Mouse (Mus musculus): Measurements from ENCODE around the gene Urb1. TPM values are rescaled to one million over a fixed set of nuclear protein-coding genes. Genes with fewer than 3 reads are reported as not detected.

Gene Urb1
- polyA plus RNA-seq (2012): 10.5 and 11.8 TPM in 2 replicates

DNA sequence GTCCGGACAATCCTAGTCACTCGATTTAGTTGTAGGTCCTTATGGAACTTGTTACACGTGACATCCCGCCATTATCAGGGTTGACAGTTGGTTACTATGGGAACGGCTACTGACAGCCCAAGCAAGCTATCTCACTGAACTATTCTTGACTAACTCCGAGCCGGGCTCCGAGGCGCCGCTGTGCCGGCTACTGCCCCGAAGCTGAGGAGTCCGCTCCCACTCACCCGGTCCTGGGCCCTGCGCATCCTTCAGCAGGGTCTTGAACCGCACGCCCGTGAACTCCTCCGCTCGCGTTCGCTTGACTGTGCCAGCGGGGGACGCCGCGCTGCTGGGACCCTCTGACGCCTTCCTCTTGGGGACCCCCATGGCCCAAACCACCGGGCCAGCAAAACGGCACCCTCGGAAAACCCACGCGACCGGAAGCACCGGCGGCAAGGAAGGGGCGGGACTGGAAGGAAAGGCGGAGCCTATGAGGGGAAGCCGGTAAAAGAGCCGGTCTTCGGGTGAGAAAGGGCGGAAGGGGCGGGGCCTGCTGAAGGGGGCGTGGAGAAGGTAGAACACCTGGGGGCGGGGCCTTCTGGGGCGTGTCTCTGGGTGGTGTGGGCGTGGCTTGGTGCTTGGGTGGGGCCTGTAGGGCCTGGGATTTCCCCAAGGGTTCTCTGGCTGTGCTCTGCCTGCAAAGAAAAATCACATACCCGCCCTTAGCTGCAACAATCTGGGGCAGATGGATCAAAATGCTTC lies at the start of gene Urb1:
Gene Urb1, minus strand, starts transcription at position 439 of the 741 bp plus-strand sequence.
- no peak for TF ChIP-seq GATA1 (IDR thresholded peaks at IDR 0.05; ENCODE audit: low read length)

DNA sequence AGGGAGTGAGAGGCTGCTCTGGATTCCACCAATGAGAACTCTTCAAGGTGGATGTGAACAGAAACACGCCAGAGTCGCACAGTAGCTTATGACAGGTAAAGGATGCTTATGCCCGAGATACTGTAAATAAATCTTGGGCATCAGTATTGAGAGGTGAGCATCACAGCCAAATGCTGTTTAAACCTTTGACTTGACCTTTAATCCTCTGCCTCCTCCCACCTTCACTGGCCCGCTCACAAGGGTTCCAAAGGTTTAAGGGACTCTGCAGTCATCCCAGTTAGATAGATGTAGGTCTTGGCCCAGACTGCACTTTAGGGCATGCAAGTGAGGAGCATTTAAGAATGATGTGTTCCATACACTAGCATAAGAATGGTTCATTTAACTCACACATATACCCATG lies 48.0 kb upstream of the Urb1 start:
- TF ChIP-seq GATA1 (IDR thresholded peaks at IDR 0.05; ENCODE audit: low read length): no peak

DNA sequence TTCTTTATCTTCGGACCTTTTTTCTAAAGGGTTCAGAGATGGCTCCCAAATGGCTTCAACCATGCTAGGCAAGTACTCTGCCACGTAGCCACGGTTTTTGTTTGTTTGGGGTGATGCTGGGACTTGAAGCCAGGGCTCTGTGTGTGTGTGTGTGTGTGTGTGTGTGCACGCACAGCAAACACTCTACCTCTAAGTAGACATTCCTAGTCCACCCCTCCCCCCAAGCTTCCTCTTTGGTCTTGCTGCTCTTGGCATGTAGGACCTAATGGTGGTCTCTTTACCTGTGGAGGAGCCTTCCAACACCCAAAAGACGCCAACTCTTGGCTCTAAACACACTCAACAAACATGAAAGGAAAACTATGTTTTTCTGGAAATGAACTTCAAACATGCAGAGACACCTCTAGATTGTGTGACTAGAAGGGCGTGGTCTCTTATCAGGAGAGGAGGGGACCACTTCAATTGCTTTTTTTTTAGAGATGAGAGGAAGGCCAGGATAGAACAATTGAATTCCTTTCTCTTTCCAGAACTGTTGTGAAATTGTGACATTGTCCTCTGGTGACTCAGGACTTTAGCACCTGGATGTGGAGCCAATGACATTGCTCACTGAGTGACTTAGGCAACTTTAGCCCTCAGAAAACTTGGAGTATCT lies 46.5 kb upstream of the Urb1 start:
- no peak for TF ChIP-seq GATA1 (IDR thresholded peaks at IDR 0.05; ENCODE audit: low read length)

DNA sequence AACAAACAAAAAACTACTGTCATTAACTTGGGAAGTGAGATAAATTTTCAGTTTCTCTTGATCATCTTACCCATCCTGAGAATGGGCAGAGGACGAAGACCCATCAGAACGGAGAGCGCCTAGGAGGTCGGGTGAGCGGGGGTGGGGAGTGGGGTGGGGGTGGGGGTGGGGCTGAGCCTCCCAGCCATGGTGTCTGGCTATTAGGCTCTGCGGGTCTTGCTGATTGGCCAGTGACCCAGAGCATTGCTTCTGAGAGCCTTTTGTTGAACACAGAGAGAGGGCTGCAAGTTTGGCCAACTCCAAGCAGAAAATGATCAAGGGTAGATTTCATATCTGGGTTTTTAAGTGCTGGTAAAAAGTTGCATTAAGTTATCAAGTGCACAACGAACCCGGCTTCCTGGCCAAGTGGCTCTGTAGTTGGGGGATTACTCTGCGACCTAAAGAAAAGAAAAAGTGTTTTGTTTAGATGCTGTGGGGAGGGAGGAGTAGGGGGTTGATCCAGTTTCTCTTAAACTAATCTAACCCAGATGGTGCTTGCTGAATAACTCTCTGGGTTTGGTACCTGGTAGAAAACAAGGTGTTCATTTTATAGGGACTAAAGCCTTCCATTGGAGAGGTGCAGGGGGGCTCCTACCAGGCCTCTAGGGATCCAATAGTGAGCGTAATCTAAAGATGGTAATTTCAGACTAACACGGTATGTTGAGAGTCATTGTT lies 41.6 kb upstream of the Urb1 start:
- no peak for TF ChIP-seq GATA1 (IDR thresholded peaks at IDR 0.05; ENCODE audit: low read length)

DNA sequence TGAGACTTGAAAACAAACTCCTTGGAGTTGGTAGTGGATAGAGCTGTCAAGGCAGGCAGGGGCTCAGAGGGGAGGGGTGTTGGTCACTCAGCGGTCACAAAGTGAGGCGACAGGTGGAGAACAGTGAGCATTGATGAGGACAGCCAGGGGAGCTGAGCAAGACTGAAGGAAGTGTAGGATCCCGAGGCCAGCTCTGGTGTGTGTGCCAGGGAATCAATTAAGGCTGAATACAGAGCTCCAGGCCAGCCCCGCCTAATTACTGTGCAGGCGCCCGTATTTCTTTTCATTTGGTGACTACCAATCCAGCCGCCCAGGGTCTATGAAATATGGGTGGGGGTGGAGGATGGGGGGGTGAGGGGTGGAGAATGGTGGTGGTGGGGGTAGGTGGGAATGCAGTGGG lies 40.7 kb upstream of the Urb1 start:
- TF ChIP-seq GATA1 (IDR thresholded peaks at IDR 0.05; ENCODE audit: low read length): no peak

DNA sequence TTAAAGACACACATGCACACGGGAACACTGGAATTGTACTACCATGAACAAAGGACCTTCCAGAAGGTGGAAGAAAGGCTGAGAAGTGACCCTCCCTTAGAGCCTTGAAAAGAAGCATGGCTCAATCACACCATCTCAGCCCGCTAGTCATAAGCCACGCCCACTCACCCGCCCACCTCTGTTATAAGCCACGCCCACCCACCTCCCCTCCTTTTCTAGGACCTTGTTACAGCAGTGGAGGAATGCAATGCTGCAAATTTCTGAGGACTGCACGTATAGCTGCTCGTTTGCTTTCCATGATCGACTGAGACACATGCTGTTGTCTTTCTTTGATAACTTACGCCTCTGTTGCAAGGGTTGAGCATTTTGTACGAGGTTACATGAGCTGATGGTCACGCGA lies 39.0 kb upstream of the Urb1 start:
- no peak for TF ChIP-seq GATA1 (IDR thresholded peaks at IDR 0.05; ENCODE audit: low read length)

DNA sequence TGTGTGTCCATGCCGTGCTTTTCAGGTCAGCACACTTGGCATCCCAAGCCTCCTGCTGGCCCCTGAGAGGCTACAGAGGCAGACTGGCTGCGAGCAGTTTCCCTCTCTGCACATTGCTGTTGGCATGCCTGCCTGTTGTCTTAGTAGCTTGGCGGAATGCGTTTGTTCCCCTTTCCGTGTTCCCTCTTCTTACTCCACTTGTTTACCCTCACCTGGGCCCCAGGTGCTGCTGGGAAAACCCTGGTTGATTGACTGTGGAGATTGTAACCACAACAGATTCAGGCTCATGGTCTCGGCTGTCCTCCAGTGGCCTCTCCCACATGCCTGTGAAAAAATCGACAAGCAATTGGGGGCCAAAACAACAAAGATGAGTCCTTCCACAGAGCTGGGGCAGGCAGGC lies 38.5 kb upstream of the Urb1 start:
- no peak for TF ChIP-seq GATA1 (IDR thresholded peaks at IDR 0.05; ENCODE audit: low read length)

DNA sequence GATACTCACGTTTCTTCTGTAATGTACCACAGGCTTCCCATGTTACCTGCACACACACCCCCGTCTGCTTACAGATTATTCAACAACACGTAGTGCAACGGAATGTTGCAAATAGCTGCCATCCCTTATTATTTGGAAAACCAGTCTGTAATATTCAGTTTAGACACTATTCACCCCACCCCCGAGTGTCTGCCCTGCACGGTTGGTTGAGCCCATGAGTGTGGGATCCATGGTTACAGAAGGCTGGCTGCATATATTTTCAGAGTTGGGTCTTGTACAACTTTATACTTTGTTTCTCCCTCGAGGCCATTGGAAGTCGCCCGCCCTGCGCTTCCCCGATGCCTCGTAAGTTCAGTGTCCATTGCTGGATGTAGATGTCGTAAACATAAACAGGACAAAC lies 35.4 kb upstream of the Urb1 start:
- no peak for TF ChIP-seq GATA1 (IDR thresholded peaks at IDR 0.05; ENCODE audit: low read length)

DNA sequence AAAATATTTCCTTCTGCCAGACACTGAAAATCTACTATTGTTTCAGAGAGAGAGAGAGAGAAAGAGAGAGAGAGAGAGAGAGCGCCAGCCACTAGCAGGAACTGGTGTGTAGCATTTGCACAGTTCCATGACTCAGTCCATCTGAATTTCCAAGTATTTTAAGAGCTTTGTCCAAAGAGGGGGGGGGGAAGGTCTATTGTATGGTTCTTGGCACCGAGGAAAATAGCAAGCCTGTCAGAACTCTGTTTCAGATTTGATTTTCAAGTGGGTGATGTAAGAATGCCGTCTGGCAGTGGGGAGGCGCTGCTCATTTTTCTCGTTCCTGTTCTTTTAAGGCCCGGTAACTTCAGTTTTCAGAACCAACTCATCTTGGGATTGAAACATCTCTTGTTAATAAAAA lies 34.8 kb upstream of the Urb1 start:
- no peak for TF ChIP-seq GATA1 (IDR thresholded peaks at IDR 0.05; ENCODE audit: low read length)

DNA sequence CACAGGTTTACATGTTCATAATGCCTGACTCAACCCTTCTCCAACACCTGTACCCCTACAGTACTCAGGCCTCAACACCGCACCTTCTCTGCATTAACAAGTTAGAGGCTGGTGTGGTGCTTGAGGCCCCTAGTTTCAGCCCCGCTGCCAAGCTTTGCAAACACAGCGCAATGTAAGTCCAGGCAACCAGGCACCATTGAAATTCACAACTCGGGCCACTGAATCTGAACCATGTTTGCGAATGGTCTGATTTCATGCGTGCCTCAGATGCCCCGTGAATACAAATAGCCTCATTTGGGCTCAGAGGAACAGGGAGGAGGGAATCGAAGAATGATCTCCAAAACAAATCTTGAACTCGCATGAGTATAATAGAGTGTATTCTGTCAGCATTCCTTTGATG lies 32.0 kb upstream of the Urb1 start:
- no peak for TF ChIP-seq GATA1 (IDR thresholded peaks at IDR 0.05; ENCODE audit: low read length)

DNA sequence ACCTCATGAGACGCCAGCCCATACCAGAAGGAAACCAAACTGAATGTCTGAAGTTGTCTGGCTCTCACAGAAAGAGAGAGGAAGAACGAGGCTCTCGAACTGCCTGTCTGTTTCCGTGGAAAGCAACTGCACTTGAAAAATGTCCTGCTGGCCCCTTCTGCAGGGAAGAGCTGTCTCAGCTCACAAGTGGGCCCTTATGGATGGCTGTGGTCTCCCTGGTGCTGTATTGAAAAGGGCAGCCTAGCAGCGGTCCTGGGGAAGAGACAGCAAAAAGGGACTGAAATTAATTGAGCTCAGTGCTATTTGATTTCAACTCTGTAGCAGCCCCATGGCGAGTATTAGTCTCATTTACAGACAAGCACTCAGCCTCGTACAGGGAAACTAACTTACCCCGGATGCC lies 27.2 kb upstream of the Urb1 start:
- no peak for TF ChIP-seq GATA1 (IDR thresholded peaks at IDR 0.05; ENCODE audit: low read length)

DNA sequence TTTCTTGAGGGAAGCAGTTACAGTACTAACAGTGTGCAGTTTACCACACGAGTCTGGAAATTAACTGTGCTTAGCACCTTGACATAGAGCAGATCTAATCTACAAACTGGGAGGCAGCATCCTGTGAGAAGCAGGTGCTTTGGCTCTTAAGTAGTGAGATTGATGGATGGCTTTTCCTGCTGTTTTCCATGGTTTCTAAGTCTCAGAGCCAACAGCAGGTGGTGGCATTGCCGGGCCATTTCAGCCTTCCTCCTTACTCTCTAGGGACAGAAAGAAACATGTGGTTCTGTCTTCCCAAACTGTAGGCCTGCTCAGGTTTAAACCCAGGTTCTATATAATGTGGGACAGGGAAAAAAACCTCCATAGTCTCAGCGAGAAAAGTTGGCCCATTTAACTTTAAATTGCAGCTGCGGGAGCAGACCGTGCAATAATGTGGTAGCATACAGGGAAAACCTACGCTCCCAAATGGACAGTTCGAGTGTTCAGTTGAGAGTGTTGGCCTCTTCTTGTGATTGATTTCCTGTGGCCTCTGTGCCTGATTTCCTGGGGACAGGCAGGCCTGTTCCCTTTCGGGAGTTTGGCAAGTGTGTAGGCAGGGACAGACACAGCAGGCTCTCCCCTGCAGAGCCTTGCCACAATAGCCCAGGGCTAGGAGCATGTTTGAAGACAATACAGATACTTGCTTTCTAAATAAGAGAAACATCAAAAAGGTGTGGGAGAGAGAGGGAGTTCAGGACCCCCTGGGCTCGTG lies 23.0 kb upstream of the Urb1 start:
- TF ChIP-seq GATA1 (IDR thresholded peaks at IDR 0.05; ENCODE audit: low read length): no peak

DNA sequence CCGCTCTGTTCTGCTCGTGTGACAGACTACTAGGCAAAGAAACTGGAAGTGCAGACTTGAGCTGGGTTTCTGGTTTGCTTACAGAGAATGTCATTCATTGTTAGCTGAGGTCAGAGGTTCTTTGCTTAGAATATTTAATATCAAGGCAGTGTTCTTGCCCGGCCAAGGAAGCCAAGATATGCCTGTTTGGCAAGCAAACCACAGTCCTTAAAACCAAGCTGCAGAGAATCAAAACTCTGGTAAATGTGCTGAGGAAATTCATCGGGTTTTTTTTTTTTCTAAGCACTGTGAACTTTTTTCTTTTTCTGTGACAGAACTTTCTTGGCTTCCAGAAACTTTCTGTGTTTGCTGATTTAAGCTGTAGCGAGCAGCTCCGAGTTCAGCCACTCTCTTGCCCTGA lies 22.3 kb upstream of the Urb1 start:
- TF ChIP-seq GATA1 (IDR thresholded peaks at IDR 0.05; ENCODE audit: low read length): no peak

DNA sequence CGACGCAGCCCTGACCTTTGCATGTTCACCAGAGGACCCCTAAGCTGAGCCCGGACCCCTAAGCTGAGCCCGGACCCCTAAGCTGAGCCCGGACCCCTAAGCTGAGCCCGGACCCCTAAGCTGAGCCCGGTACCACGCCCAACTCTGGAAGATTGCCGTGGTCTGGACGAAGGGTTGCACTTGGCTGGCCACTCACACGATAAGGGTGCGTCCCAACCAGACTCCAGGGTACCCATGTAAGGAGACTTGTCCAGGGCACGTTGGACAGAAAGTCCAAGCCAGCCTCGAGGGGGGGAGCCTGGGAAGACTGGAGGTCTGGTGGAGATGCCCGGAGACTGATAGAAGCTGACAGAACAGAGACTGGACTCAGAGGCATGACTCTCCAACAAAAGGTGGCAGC lies 21.5 kb upstream of the Urb1 start:
- no peak for TF ChIP-seq GATA1 (IDR thresholded peaks at IDR 0.05; ENCODE audit: low read length)

DNA sequence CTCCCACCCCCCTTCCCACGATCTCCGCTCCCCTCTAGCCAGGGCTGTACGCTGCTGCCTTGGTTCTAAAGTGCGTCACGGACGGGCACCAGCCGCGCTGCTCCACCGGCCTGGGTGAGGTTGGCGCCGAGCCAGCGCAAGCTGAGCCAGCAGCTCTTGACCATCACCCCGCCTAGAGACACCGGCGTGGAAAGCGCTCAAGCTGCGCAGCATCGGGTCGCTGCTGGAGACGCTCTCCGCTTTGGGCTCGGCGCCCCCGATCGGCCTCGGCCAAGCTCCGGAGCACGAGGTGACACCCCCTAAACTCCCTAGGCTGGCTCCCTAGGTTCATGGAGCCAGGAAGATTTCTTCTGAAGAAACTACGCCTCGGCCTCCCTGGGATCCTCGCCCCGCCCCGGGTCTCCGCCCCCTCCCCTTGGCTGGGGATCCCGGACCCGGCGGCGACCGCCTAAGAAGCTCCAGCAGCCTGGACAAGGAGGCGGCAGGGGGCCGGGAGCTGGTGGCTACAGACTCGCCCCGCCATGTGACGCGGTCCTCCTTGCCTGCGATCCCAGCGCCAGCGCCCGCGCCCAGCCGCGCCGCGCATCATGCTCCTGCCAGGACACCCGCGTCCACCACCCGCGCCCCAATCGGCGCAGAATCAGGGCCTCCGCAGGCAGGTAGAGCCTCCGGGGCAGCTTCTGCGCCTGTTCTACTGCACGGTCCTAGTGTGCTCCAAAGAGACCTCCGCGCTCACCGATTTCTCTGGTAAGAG lies 20.6 kb upstream of the Urb1 start:
- TF ChIP-seq GATA1 (IDR thresholded peaks at IDR 0.05; ENCODE audit: low read length): no peak
